Mouse (Mus musculus) limb, embryonic 14.5 days (tissue): ENCODE measurements around the gene Mcoln3. TPM values are rescaled to one million over a fixed set of nuclear protein-coding genes. Genes with fewer than 3 reads are reported as not detected.
A peak's percentile ranks its signal among the peaks of the same experiment; 100 is the strongest.

ENCODE experiments used
- ATAC-seq: fragments of 200-750 bp; cut with Nextera tagmentation; 2 replicates; pipeline ENCODE4 v1.8.0; 2017; ENCODE audit warnings: low read depth, moderate number of reproducible peaks, moderate TSS enrichment; ENCODE audit not compliant: low FRiP score
- DNase-seq: peaks from one replicate; pipeline ENCODE4 v3.0.0-alpha.2; 2015; ENCODE audit warnings: low spot score
- H3K27ac ChIP-seq: fragments of 300-500 bp; sonication (generic); replicated peaks from 2 replicates; pipeline ENCODE4 v1.5.1; 2014; ENCODE audit warnings: low read depth, mild to moderate bottlenecking, low read length, moderate library complexity, mixed read lengths
- H3K27me3 ChIP-seq: fragments of 300-500 bp; sonication (generic); 2 replicates; pipeline ENCODE4 v1.6.1; 2014; ENCODE audit warnings: low read length, mixed read lengths; ENCODE audit not compliant: control insufficient read depth, insufficient read depth
- H3K36me3 ChIP-seq: fragments of 300-500 bp; sonication (generic); 2 replicates; pipeline ENCODE4 v1.6.1; 2014; ENCODE audit warnings: mild to moderate bottlenecking, low read length, moderate library complexity, mixed read lengths; ENCODE audit not compliant: control insufficient read depth, insufficient read depth
- H3K4me1 ChIP-seq: fragments of 300-500 bp; sonication (generic); 2 replicates; pipeline ENCODE4 v1.6.1; 2014; ENCODE audit warnings: antibody characterized with exemption, low read length, mixed read lengths; ENCODE audit not compliant: control insufficient read depth, insufficient read depth
- H3K4me2 ChIP-seq: fragments of 300-500 bp; sonication (generic); replicated peaks from 2 replicates; pipeline ENCODE4 v1.6.1; 2014; ENCODE audit warnings: low read depth, mild to moderate bottlenecking, low read length, moderate library complexity; ENCODE audit not compliant: severe bottlenecking
- H3K4me3 ChIP-seq: fragments of 300-500 bp; sonication (generic); replicated peaks from 2 replicates; pipeline ENCODE4 v1.5.1; 2014; ENCODE audit warnings: low read length
- H3K9ac ChIP-seq: fragments of 300-500 bp; sonication (generic); 2 replicates; pipeline ENCODE4 v1.6.1; 2014; ENCODE audit warnings: mild to moderate bottlenecking, low read depth, low read length, moderate library complexity; ENCODE audit not compliant: severe bottlenecking
- H3K9me3 ChIP-seq: fragments of 300-500 bp; sonication (generic); 2 replicates; pipeline ENCODE4 v1.6.1; 2016; ENCODE audit warnings: low read length; ENCODE audit not compliant: control insufficient read depth
- POLR2A ChIP-seq: fragments of 200-500 bp; IDR thresholded peaks from 2 replicates; pipeline ENCODE4 v1.8.0; 2012; ENCODE audit warnings: inconsistent platforms, mild to moderate bottlenecking, moderate library complexity, borderline replicate concordance; ENCODE audit not compliant: insufficient read depth, insufficient read length; ENCODE audit errors: extremely low read depth
- WGBS: fragments of 180-500 bp; shearing (Covaris S2); extraction: QIAGEN DNeasy Blood & Tissue Kit; methylation state at CpG from one replicate; pipeline ENCODE4 v1.1.7; 2014; 5-methylcytosine and 5-hydroxymethylcytosine counted together
- polyA plus RNA-seq, 2 experiments: library from polyadenylated mRNA; depleted of rRNA in 1 of 2; stranded (reverse) in 1 of 2; unstranded in 1 of 2; fragments of >200 nt; fragmentation: Nextera tagmentation in 1 of 2; extraction: Ambion mirVana in 1 of 2; gene quantifications; 2 replicates each; pipeline versions ENCODE4 v1.2.1 to v1.2.3; 2012 to 2014

Gene Mcoln3
- polyA plus RNA-seq, 2 experiments: 1.9 to 2.0 TPM

- peak overlapping the region; percentile 70 for H3K4me2 ChIP-seq
- no peaks in the 10 kb centered on the region for H3K36me3 ChIP-seq
- no peak for TF ChIP-seq POLR2A
- H3K27ac ChIP-seq: no peak overlapping the region
- H3K9me3 ChIP-seq: no peaks in the 10 kb centered on the region
- no peaks in the 10 kb centered on the region for H3K4me1 ChIP-seq
- WGBS: 5% methylated on average over 18 of the region's 18 CpGs
- no peaks in the 10 kb centered on the region for H3K27me3 ChIP-seq
- ATAC-seq (peak; percentile 54; the same call in 1 of the 2 replicates), DNase-seq (peak; percentile 65)
- peak overlapping the region; percentile 39 for H3K4me3 ChIP-seq
- H3K9ac ChIP-seq: peak overlapping the region; percentile 43; the same call in 1 of the 2 replicates
Measured at GRCm38 (mm10) chr3:146107116-146107849, 10.0 kb upstream of the Mcoln3 start.

- no peaks in the 10 kb centered on the region for H3K27me3 ChIP-seq
- no peak for TF ChIP-seq POLR2A
- H3K4me3 ChIP-seq: peak within 1 kb of the TSS; percentile 39
- H3K4me2 ChIP-seq: peak within 1 kb of the TSS; percentile 70
- H3K9me3 ChIP-seq: no peaks in the 10 kb centered on the region
- ATAC-seq (peak; percentile 93), DNase-seq (peak; percentile 91)
- H3K4me1 ChIP-seq: no peaks in the 10 kb centered on the region
- H3K36me3 ChIP-seq: no peaks in the 10 kb centered on the region
- WGBS: 13% methylated on average over 18 of the region's 18 CpGs
- no peak within 1 kb of the TSS for H3K27ac ChIP-seq
- peak within 1 kb of the TSS; percentile 43; the same call in 1 of the 2 replicates for H3K9ac ChIP-seq
Measured at GRCm38 (mm10) chr3:146107921-146108571, 9.2 kb upstream of the Mcoln3 start, which contains the start of gene Wdr63. Gene Wdr63, minus strand, starts transcription at chr3:146108130.

GRCm38 (mm10) chr3:146108945-146109344 is 8.3 kb upstream of the Mcoln3 start:
- TF ChIP-seq POLR2A: no peak
- Histone ChIP-seq H3K27me3 (no peaks in the 10 kb centered on the region), H3K9me3 (no peaks in the 10 kb centered on the region), H3K9ac (no peak overlapping the region), H3K4me1 (no peaks in the 10 kb centered on the region), H3K4me3 (no peak overlapping the region), H3K4me2 (no peak overlapping the region), H3K27ac (no peak overlapping the region), H3K36me3 (no peaks in the 10 kb centered on the region)
- no peak for DNase-seq
- no peak for ATAC-seq
- 68% methylated on average over 2 of the region's 2 CpGs for WGBS

GRCm38 (mm10) chr3:146110358-146110757 is 6.9 kb upstream of the Mcoln3 start:
- DNase-seq (no peak), ATAC-seq (no peak)
- no peaks in the 10 kb centered on the region for H3K27me3 ChIP-seq
- H3K4me1 ChIP-seq: no peaks in the 10 kb centered on the region
- no peak for TF ChIP-seq POLR2A
- no peak overlapping the region for H3K27ac ChIP-seq
- WGBS: 78% methylated on average over 2 of the region's 2 CpGs
- no peak overlapping the region for H3K4me3 ChIP-seq
- no peak overlapping the region for H3K9ac ChIP-seq
- no peaks in the 10 kb centered on the region for H3K36me3 ChIP-seq
- H3K9me3 ChIP-seq: no peaks in the 10 kb centered on the region
- H3K4me2 ChIP-seq: no peak overlapping the region

- Histone ChIP-seq H3K4me2 (no peak overlapping the region), H3K9ac (no peak overlapping the region), H3K9me3 (no peaks in the 10 kb centered on the region), H3K4me1 (no peaks in the 10 kb centered on the region), H3K4me3 (no peak overlapping the region), H3K27me3 (no peaks in the 10 kb centered on the region), H3K36me3 (no peaks in the 10 kb centered on the region), H3K27ac (no peak overlapping the region)
- 75% methylated on average over 6 of the region's 6 CpGs for WGBS
- TF ChIP-seq POLR2A: no peak
- ATAC-seq (no peak), DNase-seq (no peak)
Measured at GRCm38 (mm10) chr3:146110916-146111315, 6.3 kb upstream of the Mcoln3 start.
